Mouse (Mus musculus) urinary bladder, postnatal 10 days (tissue): ENCODE measurements around the gene Arid1b.

Experiments
- DNase-seq: peaks from one replicate; pipeline ENCODE4 v3.0.0; 2022; ENCODE audit warnings: low spot score

Arid1b gene

DNA sequence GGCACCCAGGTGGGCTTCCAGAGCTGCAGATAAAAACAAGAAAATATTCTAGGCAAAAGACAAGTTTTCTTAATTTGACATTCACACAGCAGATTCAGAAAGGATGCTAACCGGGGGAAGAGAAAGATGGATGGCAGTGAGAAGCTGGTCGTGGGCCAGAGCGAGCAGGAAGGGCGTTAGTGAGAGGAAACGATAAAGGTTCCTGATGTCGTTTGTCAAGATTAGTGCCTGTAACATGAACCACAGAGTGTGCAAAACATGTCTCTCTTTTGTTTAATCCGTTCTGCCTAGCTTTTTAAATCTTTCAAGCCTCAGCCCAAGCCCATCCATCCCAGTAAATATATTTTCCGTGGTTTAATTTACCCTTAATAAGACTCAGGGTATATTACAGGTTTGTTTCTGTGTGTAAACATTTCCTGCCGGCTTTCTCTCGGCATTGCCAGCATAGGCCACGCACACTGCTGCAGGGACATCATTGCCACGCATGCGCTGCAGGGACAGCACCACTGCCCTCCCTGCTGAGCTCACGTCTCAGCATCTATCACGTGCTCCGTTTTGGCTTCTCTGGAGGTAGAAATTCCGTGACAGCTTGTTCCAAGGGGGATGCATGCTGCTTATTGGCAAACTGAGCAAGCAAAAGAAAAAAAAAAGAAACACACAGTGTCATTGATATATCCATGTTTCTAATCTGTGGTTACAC is 255.0 kb downstream of the Arid1b start:
- DNase-seq, result no peak

DNA sequence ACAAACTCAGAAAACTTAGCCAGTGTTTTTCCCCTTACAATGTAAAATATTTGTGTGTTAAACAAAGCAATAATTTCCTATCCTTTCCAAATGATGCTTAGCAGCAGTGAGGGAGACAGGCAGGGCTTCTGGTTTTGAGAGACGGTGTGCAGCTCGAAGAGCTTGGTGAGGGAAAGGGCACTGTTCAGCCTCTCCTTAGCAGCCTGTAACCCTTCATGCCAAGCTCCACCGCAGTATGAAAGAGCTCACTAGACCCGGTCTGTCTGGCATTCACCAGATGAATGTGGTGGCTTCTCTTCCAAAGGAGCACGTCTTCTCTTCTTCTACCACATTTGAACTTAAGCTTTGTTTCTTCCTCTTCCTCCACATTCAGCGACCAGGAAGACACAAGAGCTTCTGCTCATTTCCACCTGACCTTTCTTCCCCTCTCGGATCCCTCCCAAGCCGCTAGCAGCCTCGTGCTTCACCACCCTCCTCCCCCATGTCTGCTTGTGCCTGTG is 255.6 kb downstream of the Arid1b start:
- DNase-seq, result no peak

DNA sequence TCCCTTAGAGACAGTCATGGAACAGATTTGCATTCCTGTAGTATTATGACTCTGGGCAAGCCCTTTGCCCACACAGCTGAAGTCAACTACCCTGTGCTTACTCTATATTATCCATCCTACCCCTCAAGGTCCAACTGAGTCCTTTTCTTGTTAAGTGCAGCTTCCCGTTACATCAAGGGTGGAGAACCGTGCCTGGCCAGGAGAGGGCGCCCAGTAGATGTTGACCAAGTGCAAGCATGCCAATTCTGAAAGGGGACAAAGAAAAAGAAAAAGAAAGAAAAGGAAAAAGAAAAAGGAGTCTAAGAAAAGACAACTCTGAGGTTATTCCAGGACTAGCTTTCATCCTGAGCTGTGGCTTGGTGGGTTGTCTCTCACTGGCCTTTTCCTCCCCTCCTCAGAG is 258.3 kb downstream of the Arid1b start:
- peak; percentile 30 for DNase-seq

DNA sequence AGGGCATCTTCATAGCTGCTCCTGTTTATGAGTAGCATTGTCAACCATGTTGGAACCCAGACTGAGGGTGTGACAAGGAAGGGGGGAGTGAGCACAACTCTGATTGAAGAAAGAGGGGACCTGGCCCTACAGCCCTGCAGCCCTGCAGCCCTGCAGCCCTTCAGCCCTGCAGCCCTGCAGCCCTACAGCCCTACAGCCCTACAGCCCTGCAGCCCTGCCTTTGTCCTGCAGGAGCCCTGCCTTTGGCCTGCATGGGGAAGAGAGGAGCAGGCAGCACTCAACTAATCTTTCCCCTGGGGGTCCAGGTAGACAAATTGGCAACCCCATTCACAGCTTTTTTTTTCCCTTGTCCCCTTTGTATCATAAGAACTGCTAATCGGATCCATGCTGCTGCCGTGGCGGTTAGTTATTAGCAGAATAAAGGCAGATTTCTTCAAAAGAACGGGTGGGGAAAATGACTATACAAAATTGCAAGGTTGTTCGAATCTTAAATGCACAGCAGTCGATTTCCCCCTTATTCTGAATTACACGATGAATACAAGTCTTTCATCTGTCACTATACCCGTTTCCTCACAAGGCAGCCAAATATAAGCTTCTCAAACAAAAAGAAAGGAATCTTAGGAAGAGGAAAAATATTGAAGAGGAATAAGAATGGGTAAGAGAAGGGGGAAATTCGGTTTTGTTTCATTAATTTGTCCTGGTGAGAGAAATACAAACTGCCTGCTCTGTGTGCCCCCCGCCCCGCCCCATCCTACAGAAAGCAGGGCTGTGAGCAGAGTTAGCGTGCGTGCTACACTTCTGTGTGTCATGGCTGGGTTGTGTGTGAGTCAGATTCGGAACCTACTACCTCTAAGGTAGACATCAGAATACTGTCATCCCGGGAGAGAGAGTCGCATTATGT is 260.8 kb downstream of the Arid1b start:
- DNase-seq, result no peak

DNA sequence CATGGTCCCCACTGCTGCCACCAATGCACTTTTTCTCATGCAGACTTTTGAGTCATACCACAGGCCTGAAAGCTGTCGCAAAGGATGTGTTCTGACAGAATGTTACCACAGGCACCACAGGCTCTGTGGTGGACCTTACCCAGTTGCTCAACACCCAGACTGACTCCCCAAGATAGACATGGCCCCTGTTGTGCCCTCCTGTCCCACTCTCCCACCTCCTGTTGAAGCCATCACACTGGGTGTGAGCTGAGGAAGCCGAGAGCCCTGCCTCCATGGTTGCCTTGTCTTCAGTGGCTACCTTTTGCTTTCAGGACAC is 261.4 kb downstream of the Arid1b start:
- DNase-seq, result no peak

DNA sequence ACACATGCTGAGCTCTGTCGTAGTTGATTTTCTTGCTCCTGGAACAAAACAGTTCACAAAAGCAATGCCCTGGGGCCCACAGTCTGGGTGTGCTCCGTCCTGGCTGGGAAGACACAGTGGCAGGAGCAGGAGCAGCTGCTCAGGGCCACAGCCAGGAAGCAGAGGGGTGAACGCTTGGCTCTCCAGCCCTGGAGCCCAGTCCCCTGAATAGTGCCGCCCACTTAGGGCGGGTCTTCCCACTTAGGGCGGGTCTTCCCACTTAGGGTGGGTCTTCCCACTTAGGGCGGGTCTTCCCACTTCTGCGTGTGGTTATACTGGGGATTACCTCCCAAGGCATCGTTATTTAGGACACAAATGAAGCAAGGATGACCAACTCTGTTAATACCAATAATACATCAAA is 264.8 kb downstream of the Arid1b start:
- no peak for DNase-seq

DNA sequence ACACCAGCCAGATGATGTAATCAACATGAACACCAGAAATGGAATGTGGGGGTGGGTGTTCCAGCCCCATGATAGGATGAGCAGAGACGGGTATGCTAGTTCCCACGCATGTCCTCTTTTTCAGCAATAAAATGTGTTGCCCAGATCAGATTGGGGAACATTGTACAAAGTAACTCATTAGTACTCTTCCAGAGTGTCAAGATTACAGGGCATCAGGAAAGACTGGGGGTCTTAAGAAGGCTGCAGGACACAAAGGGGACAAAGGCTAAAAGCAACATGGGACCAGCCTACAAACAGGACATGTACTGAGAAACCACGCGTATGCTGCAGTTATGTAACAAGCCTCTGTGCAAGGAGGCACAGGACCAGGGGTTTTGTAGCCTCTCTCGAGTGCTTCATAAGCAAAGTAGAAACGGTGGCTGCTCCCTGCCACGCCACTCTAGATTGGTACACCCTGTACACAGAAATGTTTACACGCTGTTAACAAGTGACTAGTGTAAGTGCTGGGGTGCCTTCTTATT is 267.1 kb downstream of the Arid1b start:
- no peak for DNase-seq

DNA sequence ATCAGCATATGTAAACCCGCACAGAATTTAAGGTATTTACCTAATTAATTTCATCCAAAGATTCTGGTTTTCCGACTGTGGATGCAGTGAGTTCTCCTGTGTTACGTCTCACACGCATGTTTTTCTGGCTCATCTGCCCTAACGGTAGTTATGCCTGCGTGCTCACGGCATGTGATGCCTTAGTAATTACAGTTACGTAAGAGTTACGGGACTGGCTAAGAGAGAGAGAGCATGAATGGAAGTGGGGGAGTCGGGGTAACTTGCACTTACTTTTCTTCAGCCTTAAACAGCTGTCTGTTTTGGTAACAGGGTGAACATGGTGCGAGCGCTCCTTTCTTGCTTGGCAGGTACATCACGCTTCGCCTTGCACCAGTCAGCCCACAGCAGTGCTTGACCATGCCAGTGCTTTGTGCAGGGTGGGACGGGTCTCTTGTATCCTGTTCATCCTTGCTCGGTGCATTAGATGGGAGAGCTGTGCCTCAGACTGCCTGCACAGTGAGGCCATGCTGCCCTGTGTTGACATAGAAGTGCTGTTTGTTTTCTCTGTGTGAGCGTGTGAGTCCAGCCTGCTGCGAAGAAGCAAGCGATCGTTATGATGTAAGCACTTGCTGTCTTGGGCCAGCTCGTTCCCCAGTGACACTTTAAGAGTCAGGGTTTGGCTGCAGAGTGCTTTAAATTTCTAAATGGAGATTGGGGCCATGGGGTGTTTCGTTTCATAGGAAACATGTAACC is 267.9 kb downstream of the Arid1b start:
- DNase-seq, result no peak

DNA sequence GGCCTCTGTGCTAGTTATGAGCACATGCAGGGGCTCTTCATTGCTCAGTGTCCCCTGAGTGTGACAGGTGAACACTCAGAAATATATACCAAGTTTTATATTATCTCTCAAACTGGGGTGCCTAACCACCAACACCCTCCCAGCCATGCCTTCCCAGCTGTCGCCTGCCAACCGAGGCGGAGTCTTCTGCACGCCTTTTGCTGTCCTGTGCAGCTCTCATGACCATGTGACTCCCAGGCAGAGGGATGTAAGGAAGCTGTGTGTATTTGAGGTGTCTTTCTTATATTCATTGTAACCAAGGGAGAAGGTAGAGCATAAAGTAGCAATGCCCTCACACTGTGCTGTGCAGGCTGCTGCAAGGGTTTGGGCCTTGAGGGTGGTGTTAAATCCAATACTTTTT is 268.7 kb downstream of the Arid1b start:
- DNase-seq, result no peak

DNA sequence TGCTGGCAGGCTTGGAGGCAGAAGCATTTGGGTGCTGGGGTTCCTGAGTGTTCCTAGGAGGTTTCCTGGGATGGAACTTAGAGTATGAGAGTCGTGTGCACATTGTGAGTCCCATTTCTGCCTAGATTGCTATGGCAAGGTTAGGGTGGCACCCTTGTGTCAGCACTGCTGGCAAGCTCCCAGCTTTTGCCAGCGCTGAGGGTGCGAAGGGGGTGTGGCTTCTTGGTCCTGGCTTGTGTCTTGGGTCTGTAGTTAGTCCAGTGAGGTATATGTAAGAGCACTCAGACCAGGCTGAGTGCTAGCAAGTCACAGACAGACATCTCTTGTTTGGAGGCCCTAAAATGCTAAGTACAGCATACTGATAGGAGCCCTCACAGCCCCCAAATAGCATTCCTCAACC is 270.7 kb downstream of the Arid1b start:
- DNase-seq, result no peak

DNA sequence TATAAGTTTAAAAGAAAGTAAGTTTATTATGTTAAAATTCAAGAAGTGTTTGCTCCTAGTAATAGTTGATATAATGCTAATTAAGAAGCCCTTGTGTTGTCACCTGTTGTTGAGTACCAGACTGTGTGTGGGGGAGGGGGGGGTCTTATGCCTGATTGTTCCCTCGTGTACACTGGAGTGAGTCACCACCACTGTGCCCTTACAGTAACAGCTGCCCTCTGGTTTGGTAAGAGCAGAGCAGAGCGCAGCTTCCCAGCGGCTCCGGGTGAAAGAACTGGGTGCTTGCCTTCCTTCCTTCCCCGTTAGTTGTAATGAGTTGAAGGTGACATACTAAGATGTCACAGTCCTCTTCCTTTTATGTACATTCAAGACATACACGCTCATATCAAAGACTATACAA is 271.5 kb downstream of the Arid1b start:
- no peak for DNase-seq

DNA sequence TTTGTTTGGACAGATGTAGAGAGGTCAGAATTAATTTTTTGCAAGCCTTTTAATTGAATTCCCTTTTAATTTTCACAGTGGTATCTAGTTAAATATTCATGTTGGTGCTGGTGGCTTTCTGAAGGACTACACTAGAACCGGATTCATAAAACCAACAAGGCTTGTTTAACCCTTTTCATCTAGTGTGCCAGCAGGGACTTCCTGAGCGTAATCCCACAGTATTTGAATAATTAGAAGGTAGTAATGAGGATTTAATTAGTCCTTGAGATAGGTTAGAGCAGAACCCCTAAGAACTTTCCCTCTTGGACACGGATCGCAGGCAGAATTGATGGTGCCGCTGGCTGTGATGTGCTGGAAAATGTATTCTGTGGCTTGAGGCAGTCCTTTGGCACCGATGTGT is 273.6 kb downstream of the Arid1b start:
- no peak for DNase-seq

DNA sequence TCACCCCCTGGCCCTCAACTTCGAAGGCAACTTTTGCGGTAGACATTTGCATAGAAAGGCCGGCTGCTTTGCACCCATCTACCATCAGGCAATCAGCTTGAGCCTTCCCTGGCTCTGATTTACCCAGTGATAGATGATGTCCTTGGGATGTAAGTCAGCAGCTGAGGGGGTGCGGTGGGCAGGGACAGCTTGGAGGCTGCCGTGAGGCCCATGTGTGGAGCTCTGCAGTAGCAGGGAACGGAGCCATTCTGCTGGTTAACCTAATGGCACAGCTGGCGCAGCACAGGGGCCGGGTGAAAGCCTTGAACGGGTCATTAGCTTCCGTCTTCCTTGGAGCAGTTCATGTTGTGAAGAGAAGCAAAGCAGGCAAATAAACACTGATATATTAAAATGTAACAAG is 275.2 kb downstream of the Arid1b start:
- DNase-seq, result no peak

DNA sequence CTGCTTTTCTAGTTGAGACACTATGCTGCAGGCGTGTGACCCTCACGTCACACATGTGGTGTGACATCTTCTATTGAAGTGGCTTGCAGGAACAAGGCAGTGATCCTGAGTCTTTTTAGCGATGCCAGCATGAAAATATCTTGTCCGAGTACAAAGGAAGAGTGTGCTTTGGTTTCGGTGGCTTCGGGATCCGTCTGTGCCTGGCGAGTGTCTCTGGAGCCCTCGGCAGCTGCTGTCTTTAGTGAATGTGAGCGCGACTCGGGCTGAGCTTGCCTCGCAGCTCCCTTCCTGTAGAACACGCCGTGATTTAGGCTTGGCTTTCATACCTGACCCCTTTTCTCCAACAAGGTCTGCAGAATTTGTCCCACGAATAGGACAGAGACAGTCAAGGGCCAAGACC is 275.6 kb downstream of the Arid1b start:
- DNase-seq, result no peak

DNA sequence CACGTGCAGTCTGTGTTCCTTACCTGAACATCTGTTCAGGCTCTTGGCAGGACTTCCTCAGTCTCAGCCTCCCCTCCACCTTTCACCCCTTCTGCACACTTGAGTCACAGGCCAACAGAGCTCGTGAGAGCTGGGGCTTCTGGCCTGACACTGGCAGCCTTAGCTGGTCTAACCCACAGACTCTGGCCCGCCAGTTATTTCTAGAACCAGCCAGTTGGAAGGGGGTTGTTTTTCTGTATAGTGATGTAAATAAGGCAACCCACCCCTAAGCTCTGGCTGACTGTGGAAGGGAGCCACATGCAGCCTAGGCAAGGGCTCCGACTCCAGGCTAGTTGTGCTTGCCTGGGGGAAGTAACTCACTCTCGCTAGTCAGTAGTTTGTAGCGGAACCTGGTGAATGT is 276.7 kb downstream of the Arid1b start:
- DNase-seq, result no peak

DNA sequence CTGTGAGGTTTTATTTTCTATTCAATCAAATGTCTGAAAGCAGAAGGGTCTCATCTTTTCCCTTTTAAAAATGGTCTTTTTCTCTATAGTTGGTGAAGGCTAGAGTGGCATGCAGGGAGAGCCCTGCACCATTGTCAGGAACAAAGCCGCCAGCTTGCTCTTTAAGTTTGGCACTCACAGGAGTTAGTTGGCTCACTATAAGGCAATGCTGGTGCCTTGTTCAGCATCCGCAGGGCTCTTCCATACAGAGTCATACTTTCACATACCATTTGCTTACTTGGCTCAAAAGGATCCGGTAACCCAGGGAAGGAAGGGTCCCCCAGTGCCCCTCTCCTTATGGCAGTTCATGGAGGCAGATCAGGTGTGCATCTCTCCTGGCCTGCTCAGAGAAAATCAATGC is 279.0 kb downstream of the Arid1b start:
- DNase-seq, result no peak

DNA sequence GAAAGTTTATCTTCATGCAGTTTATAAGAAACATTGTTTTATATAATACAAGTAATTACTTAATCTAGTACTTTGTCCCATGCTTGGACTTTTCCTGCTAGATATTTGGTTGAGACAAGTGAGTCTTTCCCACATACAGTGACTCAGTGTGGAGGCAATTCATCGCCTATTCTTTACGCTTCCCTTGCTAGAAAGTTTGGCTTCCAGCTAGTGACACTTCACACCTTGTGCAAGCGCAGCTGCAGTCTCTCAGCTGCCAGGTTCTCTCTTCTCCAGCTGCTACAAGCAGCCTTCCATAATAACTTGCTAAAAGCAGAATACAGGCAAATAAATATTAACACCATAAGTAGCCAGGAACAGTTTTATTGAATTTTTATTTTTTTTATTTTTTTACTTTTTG is 279.6 kb downstream of the Arid1b start:
- no peak for DNase-seq

DNA sequence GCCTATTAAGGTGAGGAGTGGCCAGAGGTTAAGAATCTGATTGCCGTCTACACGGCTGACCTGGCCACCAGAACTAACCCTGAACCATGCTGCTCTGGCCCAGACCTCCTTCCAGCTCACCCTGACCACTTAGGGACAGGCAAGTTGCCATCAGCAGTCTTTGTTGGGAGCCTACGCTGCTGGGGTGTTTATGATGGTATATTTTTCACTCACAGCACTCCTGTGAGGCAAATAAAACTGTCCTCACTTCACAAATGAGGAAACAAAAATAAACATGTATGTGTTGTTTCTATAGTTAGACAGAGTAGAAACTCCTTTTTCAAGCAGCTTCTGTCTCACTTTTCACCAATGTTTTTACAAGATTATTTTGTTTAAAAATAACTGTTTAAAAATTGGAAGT is 280.3 kb downstream of the Arid1b start:
- DNase-seq, result no peak

DNA sequence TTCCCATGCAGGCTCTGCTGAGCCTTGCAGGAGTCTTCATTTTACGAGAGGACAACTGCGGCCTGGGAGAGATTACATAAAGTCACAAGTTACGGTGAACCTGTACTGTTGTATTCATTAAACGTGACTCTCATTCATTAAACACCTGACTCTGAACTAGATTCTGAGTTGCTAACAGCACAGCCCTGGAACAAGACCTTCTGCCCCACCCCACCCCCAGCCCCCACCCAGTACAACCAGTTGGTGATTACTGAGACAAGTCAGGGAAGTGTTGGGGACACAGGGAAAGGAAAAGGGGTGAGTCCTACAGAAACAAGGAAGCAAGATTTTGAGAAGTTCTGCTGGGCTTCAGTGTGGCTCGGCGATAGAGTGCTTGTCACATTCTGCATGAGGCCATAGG is 281.6 kb downstream of the Arid1b start:
- no peak for DNase-seq

DNA sequence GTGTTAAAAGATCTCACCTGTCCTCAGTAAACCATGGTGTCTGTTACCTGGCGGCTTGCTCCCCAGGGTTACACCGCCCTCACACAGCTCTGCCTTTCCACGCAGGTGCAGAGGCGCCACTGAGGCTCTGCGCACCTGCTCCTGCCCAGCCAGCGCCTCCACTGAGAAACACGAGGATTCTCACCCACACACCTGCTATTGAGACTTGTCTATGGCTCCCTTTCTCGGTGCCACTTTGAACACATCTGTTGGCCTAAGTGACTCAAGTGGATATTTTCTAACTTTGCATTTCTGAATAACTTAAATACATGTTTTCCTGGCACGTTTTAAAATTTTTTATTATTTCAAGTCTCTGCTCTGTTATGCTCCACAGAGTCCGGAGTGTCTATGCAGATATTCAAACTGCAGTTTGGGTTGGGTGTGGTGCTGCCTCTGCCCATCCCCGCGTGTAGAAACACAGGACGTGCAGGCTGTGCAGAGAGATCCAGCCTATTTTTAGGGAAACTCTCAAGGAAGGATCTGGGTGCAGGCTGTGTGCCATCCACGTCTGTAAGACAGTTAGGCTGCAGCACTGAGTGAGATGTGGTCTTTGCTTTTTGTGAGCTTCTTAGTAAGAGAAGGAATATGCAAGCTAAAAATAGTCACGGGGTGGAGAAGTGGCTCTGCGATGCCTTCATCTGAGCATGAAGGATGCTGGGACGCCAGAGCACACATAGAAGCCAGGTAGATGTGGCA is 283.2 kb downstream of the Arid1b start:
- DNase-seq, result no peak

DNA sequence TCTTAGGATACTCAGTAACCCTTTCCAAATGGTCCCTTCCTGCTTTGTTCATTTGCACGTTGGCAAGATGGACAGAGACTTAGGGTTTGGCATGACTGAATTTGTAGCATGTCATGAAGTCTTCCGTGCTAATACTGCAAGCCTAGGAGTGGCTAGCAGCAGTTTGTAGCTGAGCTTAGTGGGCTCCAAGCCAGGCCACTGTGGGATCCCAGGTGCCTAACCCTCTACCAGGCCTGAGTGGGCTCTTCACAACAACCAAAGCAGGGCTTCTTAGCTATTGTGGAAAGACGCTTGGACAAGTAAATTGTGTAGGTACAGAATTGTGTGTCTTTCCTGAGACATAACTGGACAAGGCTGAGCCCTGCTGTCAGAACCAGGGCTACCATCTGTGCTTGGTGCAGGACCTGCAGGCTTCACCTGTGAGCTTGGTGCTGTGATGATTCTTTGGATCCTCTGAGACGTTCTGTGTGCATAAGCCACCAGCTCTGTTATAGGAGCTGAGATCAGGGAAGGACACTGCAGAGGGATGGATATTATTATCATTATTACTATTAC is 286.4 kb downstream of the Arid1b start:
- DNase-seq, result no peak

DNA sequence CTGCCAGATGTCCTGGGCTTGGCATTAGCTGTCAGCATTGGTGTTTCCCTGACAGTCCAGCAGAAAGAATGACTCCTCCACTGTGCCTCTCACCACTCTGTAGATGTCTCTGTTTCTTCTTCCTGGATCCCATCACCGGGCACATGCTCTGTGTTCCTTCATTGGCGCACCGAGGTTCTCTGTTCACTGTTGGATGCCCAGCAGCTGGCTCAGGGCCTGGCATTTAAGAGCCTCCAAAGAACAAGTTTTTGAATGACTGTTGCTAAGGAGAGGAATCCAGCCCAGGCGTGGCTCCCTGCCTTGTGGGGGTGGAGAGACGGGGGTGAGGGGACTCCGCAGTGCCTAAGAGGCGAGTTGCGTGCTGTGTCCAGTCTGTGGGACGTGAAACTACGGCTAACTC is 290.7 kb downstream of the Arid1b start:
- DNase-seq, result no peak
